Mouse (Mus musculus): ENCODE measurements around the gene Fam110a. TPM values are rescaled to one million over a fixed set of nuclear protein-coding genes. Genes with fewer than 3 reads are reported as not detected.
A peak's percentile ranks its signal among the peaks of the same experiment; 100 is the strongest.

The Fam110a gene
- polyA plus RNA-seq, 2 experiments, result 5.1 to 6.8 TPM

GRCm38 (mm10) chr2:152020255-152020654 lies 40.2 kb upstream of the Fam110a start:
- Histone ChIP-seq H3K9me3 (ENCODE audit: control insufficient read depth, low read length) (no peaks in the 10 kb centered on the region), H3K27me3 (ENCODE audit: control insufficient read depth, insufficient read depth, low read length) (no peaks in the 10 kb centered on the region), H3K36me3 (replicated peaks; ENCODE audit: control insufficient read depth, insufficient read depth, low read depth) (no peaks in the 10 kb centered on the region), H3K9ac (replicated peaks) (no peak overlapping the region), H3K4me1 (replicated peaks; ENCODE audit: control insufficient read depth in 2 of 2, insufficient read depth in 2 of 2, low read length in 1 of 2) (no peaks in the 10 kb centered on the region), H3K27ac (no peak overlapping the region), H3K4me2 (ENCODE audit: low read depth) (no peak overlapping the region), H3K4me3 (ENCODE audit: insufficient read depth in 1 of 2, low read depth in 2 of 2, low read length in 2 of 2) (no peak overlapping the region)
- WGBS (ENCODE audit: insufficient replicate concordance), result 17% methylated on average over 6 of the region's 6 CpGs
- no peak for DNase-seq (ENCODE audit: low read depth in 3 of 3, low spot score in 3 of 3)
- ATAC-seq (ENCODE audit: insufficient read depth), result no peak
- TF ChIP-seq EP300 (IDR thresholded peaks at IDR 0.05; ENCODE audit: low read depth) (no peak), CTCF (IDR thresholded peaks at IDR 0.05; ENCODE audit: low read depth) (peak; percentile 80)

GRCm38 (mm10) chr2:152016666-152017065 lies 36.6 kb upstream of the Fam110a start:
- Histone ChIP-seq H3K9me3 (ENCODE audit: control insufficient read depth, low read length) (no peaks in the 10 kb centered on the region), H3K36me3 (replicated peaks; ENCODE audit: control insufficient read depth, insufficient read depth, low read depth) (no peaks in the 10 kb centered on the region), H3K4me2 (ENCODE audit: low read depth) (no peak overlapping the region), H3K27ac (no peak overlapping the region), H3K4me3 (ENCODE audit: insufficient read depth in 1 of 2, low read depth in 2 of 2, low read length in 2 of 2) (no peak overlapping the region), H3K9ac (replicated peaks) (no peak overlapping the region), H3K4me1 (replicated peaks; ENCODE audit: control insufficient read depth in 2 of 2, insufficient read depth in 2 of 2, low read length in 1 of 2) (no peaks in the 10 kb centered on the region; a peak in 1 of 4 replicates), H3K27me3 (ENCODE audit: control insufficient read depth, insufficient read depth, low read length) (no peaks in the 10 kb centered on the region)
- TF ChIP-seq EP300 (IDR thresholded peaks at IDR 0.05; ENCODE audit: low read depth), result no peak
- no peak for TF ChIP-seq CTCF (IDR thresholded peaks at IDR 0.05; ENCODE audit: low read depth)
- 65% methylated on average over 9 of the region's 9 CpGs for WGBS (ENCODE audit: insufficient replicate concordance)
- DNase-seq (ENCODE audit: low read depth in 3 of 3, low spot score in 3 of 3) (no peak), ATAC-seq (ENCODE audit: insufficient read depth) (no peak)

GRCm38 (mm10) chr2:152015997-152016396 lies 36.0 kb upstream of the Fam110a start:
- Histone ChIP-seq H3K27ac (no peak overlapping the region), H3K9ac (replicated peaks) (no peak overlapping the region), H3K4me1 (replicated peaks; ENCODE audit: control insufficient read depth in 2 of 2, insufficient read depth in 2 of 2, low read length in 1 of 2) (no peaks in the 10 kb centered on the region; a peak in 1 of 4 replicates), H3K4me3 (ENCODE audit: insufficient read depth in 1 of 2, low read depth in 2 of 2, low read length in 2 of 2) (no peak overlapping the region), H3K4me2 (ENCODE audit: low read depth) (no peak overlapping the region), H3K9me3 (ENCODE audit: control insufficient read depth, low read length) (no peaks in the 10 kb centered on the region), H3K36me3 (replicated peaks; ENCODE audit: control insufficient read depth, insufficient read depth, low read depth) (no peaks in the 10 kb centered on the region), H3K27me3 (ENCODE audit: control insufficient read depth, insufficient read depth, low read length) (no peaks in the 10 kb centered on the region)
- 39% methylated on average over 4 of the region's 4 CpGs for WGBS (ENCODE audit: insufficient replicate concordance)
- no peak for TF ChIP-seq EP300 (IDR thresholded peaks at IDR 0.05; ENCODE audit: low read depth)
- no peak for TF ChIP-seq CTCF (IDR thresholded peaks at IDR 0.05; ENCODE audit: low read depth)
- no peak for DNase-seq (ENCODE audit: low read depth in 3 of 3, low spot score in 3 of 3)
- ATAC-seq (ENCODE audit: insufficient read depth), result no peak

- ATAC-seq (ENCODE audit: insufficient read depth) (no peak), DNase-seq (ENCODE audit: low read depth in 3 of 3, low spot score in 3 of 3) (no peak)
- TF ChIP-seq CTCF (IDR thresholded peaks at IDR 0.05; ENCODE audit: low read depth), result no peak
- no peak for TF ChIP-seq EP300 (IDR thresholded peaks at IDR 0.05; ENCODE audit: low read depth)
- no peaks in the 10 kb centered on the region for H3K27me3 ChIP-seq (ENCODE audit: control insufficient read depth, insufficient read depth, low read length)
- H3K4me3 ChIP-seq (ENCODE audit: insufficient read depth in 1 of 2, low read depth in 2 of 2, low read length in 2 of 2), result no peak overlapping the region
- H3K9ac ChIP-seq (replicated peaks), result no peak overlapping the region
- H3K4me1 ChIP-seq (replicated peaks; ENCODE audit: control insufficient read depth in 2 of 2, insufficient read depth in 2 of 2, low read length in 1 of 2), result no peaks in the 10 kb centered on the region; a peak in 1 of 4 replicates
- H3K36me3 ChIP-seq (replicated peaks; ENCODE audit: control insufficient read depth, insufficient read depth, low read depth), result no peaks in the 10 kb centered on the region
- no peaks in the 10 kb centered on the region for H3K9me3 ChIP-seq (ENCODE audit: control insufficient read depth, low read length)
- no peak overlapping the region for H3K4me2 ChIP-seq (ENCODE audit: low read depth)
- H3K27ac ChIP-seq, result no peak overlapping the region
- 33% methylated on average over 2 of the region's 2 CpGs for WGBS (ENCODE audit: insufficient replicate concordance)
Measured at GRCm38 (mm10) chr2:152012701-152013100, 32.7 kb upstream of the Fam110a start.

GRCm38 (mm10) chr2:152012222-152012621 lies 32.2 kb upstream of the Fam110a start:
- ATAC-seq (ENCODE audit: insufficient read depth), result no peak
- Histone ChIP-seq H3K36me3 (replicated peaks; ENCODE audit: control insufficient read depth, insufficient read depth, low read depth) (no peaks in the 10 kb centered on the region), H3K27me3 (ENCODE audit: control insufficient read depth, insufficient read depth, low read length) (no peaks in the 10 kb centered on the region), H3K9me3 (ENCODE audit: control insufficient read depth, low read length) (no peaks in the 10 kb centered on the region), H3K4me1 (replicated peaks; ENCODE audit: control insufficient read depth in 2 of 2, insufficient read depth in 2 of 2, low read length in 1 of 2) (no peaks in the 10 kb centered on the region; a peak in 1 of 4 replicates), H3K4me3 (ENCODE audit: insufficient read depth in 1 of 2, low read depth in 2 of 2, low read length in 2 of 2) (no peak overlapping the region), H3K9ac (replicated peaks) (no peak overlapping the region), H3K27ac (no peak overlapping the region), H3K4me2 (ENCODE audit: low read depth) (no peak overlapping the region)
- TF ChIP-seq CTCF (IDR thresholded peaks at IDR 0.05; ENCODE audit: low read depth) (no peak), EP300 (IDR thresholded peaks at IDR 0.05; ENCODE audit: low read depth) (no peak)
- 36% methylated on average over 4 of the region's 4 CpGs for WGBS (ENCODE audit: insufficient replicate concordance)
- DNase-seq (ENCODE audit: low read depth in 3 of 3, low spot score in 3 of 3), result no peak

Data from liver, embryonic 14.5 days (tissue).